Mouse (Mus musculus) olfactory bulb, adult 2 months (tissue): ENCODE measurements around the gene Zfp512b.

ENCODE experiments used
- CTCF ChIP-seq: fragments of 200-500 bp; IDR thresholded peaks from 2 replicates; pipeline ENCODE4 v1.5.1; 2012; ENCODE audit warnings: low read depth, mild to moderate bottlenecking, low read length, moderate library complexity; ENCODE audit not compliant: insufficient read depth
- POLR2A ChIP-seq: fragments of 200-500 bp; IDR thresholded peaks from 2 replicates; pipeline ENCODE4 v1.6.1; 2012; ENCODE audit warnings: mild to moderate bottlenecking, low read depth, low read length, moderate library complexity; ENCODE audit not compliant: insufficient read depth

DNA sequence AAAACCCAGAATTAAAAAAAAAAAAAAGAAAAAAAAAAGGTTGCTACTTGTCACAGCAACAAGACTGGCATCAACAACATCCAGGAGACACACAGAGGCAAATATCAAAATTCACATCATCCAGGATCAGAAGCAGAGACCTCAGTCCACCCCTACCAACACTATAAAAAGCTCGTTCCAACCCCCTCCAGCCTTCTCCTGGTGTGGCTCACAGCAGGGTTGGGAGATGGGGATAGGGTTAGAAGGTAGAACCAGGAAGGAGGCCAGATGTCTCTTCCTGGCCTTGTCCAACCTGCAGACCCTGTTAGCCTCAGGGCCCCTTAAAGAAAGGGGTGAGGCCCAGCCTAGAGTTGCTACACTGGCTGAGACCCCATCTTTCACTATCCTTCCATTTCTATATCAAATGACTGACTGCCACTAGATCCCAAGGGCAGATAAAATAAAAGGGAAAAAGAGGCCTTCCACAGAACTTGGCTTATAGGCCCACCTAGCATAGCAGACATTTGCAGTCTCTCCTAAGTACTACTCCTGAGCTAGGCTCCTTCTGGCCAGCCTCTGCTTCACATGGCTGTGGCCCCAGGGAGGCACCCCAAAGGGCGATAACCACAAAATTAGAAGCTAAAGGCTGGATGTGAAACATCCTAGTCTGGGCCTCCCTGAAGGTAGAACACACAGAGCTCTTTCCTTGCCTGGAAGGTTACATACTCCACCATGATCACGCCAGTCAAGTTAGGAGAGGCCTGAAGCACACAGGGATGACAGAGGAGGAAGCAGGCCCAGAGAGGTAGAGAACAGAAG is 8.9 kb downstream of the Zfp512b start:
- no peak for TF ChIP-seq CTCF
- no peak for TF ChIP-seq POLR2A
